Mouse (Mus musculus) intestine, embryonic 15.5 days (tissue): Measurements from ENCODE around the gene Duox1. TPM values are rescaled to one million over a fixed set of nuclear protein-coding genes. Genes with fewer than 3 reads are reported as not detected.
A peak's percentile ranks its signal among the peaks of the same experiment; 100 is the strongest.

Source experiments
- ATAC-seq: fragments of 200-750 bp; cut with Nextera tagmentation; 2 replicates; pipeline ENCODE4 v1.8.0; 2017; ENCODE audit warnings: moderate TSS enrichment, moderate library complexity
- H3K27ac ChIP-seq: fragments of 300-500 bp; sonication (generic); 2 replicates; pipeline ENCODE4 v1.5.1; 2015; ENCODE audit warnings: mild to moderate bottlenecking, inconsistent platforms
- H3K27me3 ChIP-seq: fragments of 300-500 bp; sonication (generic); replicated peaks from 2 replicates; pipeline ENCODE4 v1.6.1; 2015; ENCODE audit warnings: inconsistent platforms
- H3K36me3 ChIP-seq: fragments of 300-500 bp; sonication (generic); 2 replicates; pipeline ENCODE4 v1.6.1; 2015; ENCODE audit warnings: inconsistent platforms
- H3K4me1 ChIP-seq: fragments of 300-500 bp; sonication (generic); replicated peaks from 2 replicates; pipeline ENCODE4 v1.6.1; 2015; ENCODE audit warnings: inconsistent platforms
- H3K4me2 ChIP-seq: fragments of 300-500 bp; sonication (generic); replicated peaks from 2 replicates; pipeline ENCODE4 v1.6.1; 2015; ENCODE audit warnings: mild to moderate bottlenecking, inconsistent platforms
- H3K4me3 ChIP-seq: fragments of 300-500 bp; sonication (generic); replicated peaks from 2 replicates; pipeline ENCODE4 v1.5.1; 2015; ENCODE audit warnings: inconsistent platforms
- H3K9ac ChIP-seq: fragments of 300-500 bp; sonication (generic); 2 replicates; pipeline ENCODE4 v1.6.1; 2015; ENCODE audit warnings: inconsistent platforms
- H3K9me3 ChIP-seq: fragments of 300-500 bp; sonication (generic); 2 replicates; pipeline ENCODE4 v1.6.1; 2016; ENCODE audit warnings: inconsistent platforms
- WGBS: fragments of 180-500 bp; shearing (Covaris S2); methylation state at CpG from one replicate; pipeline ENCODE4 v1.1.7; 2015; 5-methylcytosine and 5-hydroxymethylcytosine counted together
- polyA plus RNA-seq: library from polyadenylated mRNA; unstranded; fragments of >200 nt; fragmentation: Nextera tagmentation; extraction: Ambion mirVana; gene quantifications from 2 replicates; pipeline ENCODE4 v1.2.1, GENCODE M21; 2015

Duox1 gene
- 0.03 and 0.08 TPM in 2 replicates for polyA plus RNA-seq

GRCm38 (mm10) chr2:122315372-122315771 is at the start of gene Duox1:
Duox1 (plus strand) TSS chr2:122315672.
- no peaks in the 10 kb centered on the region for H3K9me3 ChIP-seq
- ATAC-seq = no peak
- no peak within 1 kb of the TSS for H3K4me2 ChIP-seq
- H3K27ac ChIP-seq = no peak within 1 kb of the TSS
- H3K4me1 ChIP-seq = peaks cover 11% of the 10 kb centered on the region
- no peak within 1 kb of the TSS for H3K9ac ChIP-seq
- WGBS = 90% methylated on average over 7 of the region's 7 CpGs
- no peak within 1 kb of the TSS for H3K4me3 ChIP-seq
- peaks cover 36% of the 10 kb centered on the region for H3K27me3 ChIP-seq
- H3K36me3 ChIP-seq = no peaks in the 10 kb centered on the region

DNA sequence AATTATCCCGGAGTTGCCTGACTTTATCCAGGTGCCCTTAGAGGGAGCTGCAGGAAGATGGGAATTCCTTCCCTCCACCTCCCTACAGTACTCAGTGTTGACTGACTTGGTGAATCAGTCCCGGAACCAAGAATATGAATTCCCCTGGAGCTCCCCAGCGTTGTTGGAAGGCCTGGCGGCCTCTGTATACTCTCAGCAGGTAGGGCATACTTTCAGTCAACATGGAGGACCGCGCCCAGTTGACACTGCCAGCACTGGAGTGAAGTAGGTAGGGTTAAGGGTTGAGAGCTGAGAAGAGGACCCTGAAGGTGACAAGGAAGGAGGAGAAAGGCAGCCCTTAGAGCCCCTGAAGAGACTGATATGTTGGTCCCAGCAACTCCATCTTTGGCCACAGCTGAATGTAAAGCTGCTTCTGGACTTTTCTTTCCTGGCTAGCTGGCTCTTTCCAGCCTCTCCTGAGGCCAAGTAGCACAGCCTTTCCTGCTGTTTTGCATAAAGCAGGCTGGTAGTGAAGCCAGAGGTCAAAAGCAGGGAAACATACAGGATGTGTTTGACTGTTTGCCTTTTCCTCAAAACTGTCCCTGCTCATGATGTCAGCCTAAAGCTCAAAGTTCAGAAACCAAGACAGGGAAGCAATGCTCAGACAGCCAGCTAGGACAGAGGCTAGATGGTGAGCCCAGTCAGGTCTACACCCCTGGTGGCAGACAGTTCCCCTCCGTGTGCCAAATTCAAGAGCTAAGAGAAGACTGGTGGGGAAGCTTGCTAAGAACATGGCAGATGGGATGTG is 48.9 kb upstream of the Duox1 start:
- no peak overlapping the region for H3K4me3 ChIP-seq
- H3K36me3 ChIP-seq = no peaks in the 10 kb centered on the region
- ATAC-seq = peak; percentile 73
- no peak overlapping the region for H3K27ac ChIP-seq
- no peaks in the 10 kb centered on the region for H3K9me3 ChIP-seq
- H3K4me1 ChIP-seq = 0 out of 2 replicates have a peak, but pooled peaks cover 5% of the 10 kb centered on the region
- H3K9ac ChIP-seq = no peak overlapping the region
- no peaks in the 10 kb centered on the region for H3K27me3 ChIP-seq
- WGBS = 82% methylated on average over 7 of the region's 7 CpGs
- H3K4me2 ChIP-seq = no peak overlapping the region

GRCm38 (mm10) chr2:122278769-122279168 is 36.7 kb upstream of the Duox1 start:
- Histone ChIP-seq H3K27ac (no peak overlapping the region), H3K4me2 (no peak overlapping the region), H3K36me3 (no peaks in the 10 kb centered on the region), H3K9ac (no peak overlapping the region), H3K4me3 (no peak overlapping the region), H3K27me3 (no peaks in the 10 kb centered on the region), H3K9me3 (no peaks in the 10 kb centered on the region), H3K4me1 (no peaks in the 10 kb centered on the region)
- peak; percentile 31; the same call in 1 of the 2 replicates for ATAC-seq
- WGBS = 70% methylated on average over 3 of the region's 3 CpGs

DNA sequence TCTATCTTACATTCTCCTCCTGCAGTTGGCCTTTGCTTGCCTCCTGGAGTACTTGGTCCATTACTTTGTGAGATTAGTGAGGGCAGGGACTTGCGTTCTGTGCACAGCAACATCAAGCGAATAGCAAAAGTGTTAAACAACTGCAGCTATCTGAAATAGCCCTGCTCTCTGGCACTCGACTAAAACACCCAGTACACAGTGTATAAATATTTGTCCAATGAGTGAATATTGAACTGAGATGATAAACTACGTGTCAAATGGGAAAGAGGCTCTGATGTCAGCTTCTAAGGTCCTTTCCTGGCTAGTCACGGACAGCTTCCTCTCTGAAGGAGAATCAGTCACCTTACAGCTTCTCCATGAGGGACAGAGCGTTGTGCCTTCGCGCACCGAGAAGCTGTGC is 31.4 kb upstream of the Duox1 start:
- Histone ChIP-seq H3K9ac (no peak overlapping the region), H3K4me1 (no peaks in the 10 kb centered on the region), H3K4me3 (no peak overlapping the region), H3K4me2 (no peak overlapping the region), H3K27ac (no peak overlapping the region), H3K27me3 (no peaks in the 10 kb centered on the region), H3K9me3 (no peaks in the 10 kb centered on the region), H3K36me3 (no peaks in the 10 kb centered on the region)
- no peak for ATAC-seq
- WGBS = 66% methylated on average over 9 of the region's 9 CpGs

GRCm38 (mm10) chr2:122286137-122286536 is 29.3 kb upstream of the Duox1 start:
- no peak overlapping the region for H3K4me2 ChIP-seq
- H3K27me3 ChIP-seq = no peaks in the 10 kb centered on the region
- H3K9ac ChIP-seq = no peak overlapping the region
- 41% methylated on average over 7 of the region's 7 CpGs for WGBS
- H3K4me3 ChIP-seq = no peak overlapping the region
- H3K9me3 ChIP-seq = no peaks in the 10 kb centered on the region
- ATAC-seq = no peak
- H3K36me3 ChIP-seq = no peaks in the 10 kb centered on the region
- no peak overlapping the region for H3K27ac ChIP-seq
- H3K4me1 ChIP-seq = no peaks in the 10 kb centered on the region

DNA sequence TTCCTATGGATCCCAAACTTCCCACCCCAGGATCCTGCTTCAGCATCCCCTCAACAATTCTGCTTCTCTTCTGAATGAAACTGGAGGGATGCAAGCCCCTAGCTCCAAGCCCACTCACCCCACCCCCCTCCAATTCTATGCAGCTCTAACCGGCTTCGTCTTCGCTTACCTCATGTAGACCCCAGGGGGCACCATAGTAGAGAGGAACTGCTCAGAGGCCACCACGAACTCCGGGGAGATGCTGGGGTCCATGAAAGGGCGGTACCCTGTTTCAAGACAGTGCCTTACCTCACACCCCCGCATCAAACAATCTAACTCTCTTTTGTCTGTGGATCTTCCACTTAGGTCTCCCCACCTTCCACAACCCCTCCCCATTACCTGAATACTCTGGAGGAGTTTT is 20.6 kb upstream of the Duox1 start:
- no peak overlapping the region for H3K4me3 ChIP-seq
- H3K9me3 ChIP-seq = no peaks in the 10 kb centered on the region
- no peak overlapping the region for H3K27ac ChIP-seq
- 2% methylated on average over 7 of the region's 7 CpGs for WGBS
- H3K27me3 ChIP-seq = peaks cover 61% of the 10 kb centered on the region
- H3K36me3 ChIP-seq = no peaks in the 10 kb centered on the region
- ATAC-seq = no peak
- H3K4me1 ChIP-seq = peaks cover 22% of the 10 kb centered on the region
- H3K9ac ChIP-seq = no peak overlapping the region
- H3K4me2 ChIP-seq = no peak overlapping the region

DNA sequence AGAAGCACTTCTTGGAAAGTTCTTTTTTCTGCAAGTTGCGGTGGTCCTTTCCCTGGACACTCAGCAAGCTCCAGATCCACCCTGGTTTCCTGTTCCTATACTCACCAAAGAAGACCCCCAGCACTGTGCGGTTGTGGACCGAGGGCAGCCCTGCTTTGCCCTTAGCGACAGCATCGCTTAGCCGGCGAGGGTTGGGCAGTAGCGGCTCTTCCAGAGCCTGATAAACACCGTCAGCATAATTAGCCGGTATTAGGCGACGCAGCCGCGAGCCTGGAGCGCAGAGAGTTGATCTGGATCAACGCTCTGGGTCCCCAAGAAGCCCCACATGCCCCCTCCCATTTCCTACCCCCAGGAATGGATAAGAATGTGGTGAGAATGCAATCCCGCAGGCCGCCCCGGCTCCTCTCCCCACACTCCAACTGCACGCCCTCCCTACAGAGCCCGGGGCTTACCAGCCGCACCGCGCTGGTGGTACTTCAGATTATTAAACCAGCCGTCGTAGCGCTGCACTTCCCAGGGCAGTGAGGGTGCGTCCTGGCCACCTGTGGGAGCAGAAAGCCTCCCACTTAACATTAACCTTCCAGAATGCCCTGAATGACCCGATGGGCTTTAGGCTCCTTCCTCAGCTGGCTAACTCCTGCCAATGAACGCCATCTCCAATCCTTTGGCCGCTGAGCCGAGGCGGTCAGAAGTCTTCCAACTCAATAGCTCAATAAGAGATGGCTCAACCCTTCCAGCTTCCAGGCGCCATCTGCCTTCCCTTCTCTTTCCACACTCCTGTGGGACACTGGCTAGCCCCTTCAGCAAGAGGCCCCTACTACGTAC is 18.0 kb upstream of the Duox1 start:
- no peak for ATAC-seq
- peak overlapping the region; percentile 34 for H3K4me2 ChIP-seq
- peaks cover 39% of the 10 kb centered on the region for H3K4me1 ChIP-seq
- 2% methylated on average over 35 of the region's 35 CpGs for WGBS
- H3K27me3 ChIP-seq = peaks cover 87% of the 10 kb centered on the region
- H3K9me3 ChIP-seq = no peaks in the 10 kb centered on the region
- no peak overlapping the region for H3K27ac ChIP-seq
- no peak overlapping the region for H3K9ac ChIP-seq
- no peaks in the 10 kb centered on the region for H3K36me3 ChIP-seq
- peak overlapping the region; percentile 18; the same call in 1 of the 2 replicates for H3K4me3 ChIP-seq

DNA sequence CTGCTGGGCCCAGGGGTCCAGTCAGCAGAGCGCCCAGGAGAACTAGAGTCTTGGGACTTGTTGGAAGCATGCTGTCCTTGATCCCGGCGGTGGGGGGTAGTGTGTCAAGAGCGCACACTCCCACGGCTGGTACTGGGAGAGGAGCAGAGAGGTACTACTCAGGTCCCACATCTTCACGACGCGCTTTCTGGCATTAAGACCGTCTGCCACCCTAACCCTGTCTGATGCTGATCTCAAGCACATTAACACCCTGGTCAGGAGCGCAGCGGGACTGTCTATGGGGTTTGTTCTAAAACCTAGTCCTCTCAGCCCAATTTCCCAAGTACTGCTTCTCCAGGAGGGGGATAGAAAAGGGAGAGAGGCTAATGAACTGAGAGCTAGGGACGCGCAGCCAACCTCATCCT is 17.4 kb upstream of the Duox1 start, which contains the start of gene Duox2:
Duox2 (minus strand) TSS at position 354 of the 404 bp plus-strand sequence.
- no peak within 1 kb of the TSS for H3K27ac ChIP-seq
- peaks cover 39% of the 10 kb centered on the region for H3K4me1 ChIP-seq
- ATAC-seq = no peak
- H3K9me3 ChIP-seq = no peaks in the 10 kb centered on the region
- no peak within 1 kb of the TSS for H3K9ac ChIP-seq
- H3K27me3 ChIP-seq = peaks cover 87% of the 10 kb centered on the region
- H3K4me2 ChIP-seq = peak within 1 kb of the TSS; percentile 67
- H3K4me3 ChIP-seq = peak within 1 kb of the TSS; percentile 29
- 2% methylated on average over 13 of the region's 13 CpGs for WGBS
- no peaks in the 10 kb centered on the region for H3K36me3 ChIP-seq

DNA sequence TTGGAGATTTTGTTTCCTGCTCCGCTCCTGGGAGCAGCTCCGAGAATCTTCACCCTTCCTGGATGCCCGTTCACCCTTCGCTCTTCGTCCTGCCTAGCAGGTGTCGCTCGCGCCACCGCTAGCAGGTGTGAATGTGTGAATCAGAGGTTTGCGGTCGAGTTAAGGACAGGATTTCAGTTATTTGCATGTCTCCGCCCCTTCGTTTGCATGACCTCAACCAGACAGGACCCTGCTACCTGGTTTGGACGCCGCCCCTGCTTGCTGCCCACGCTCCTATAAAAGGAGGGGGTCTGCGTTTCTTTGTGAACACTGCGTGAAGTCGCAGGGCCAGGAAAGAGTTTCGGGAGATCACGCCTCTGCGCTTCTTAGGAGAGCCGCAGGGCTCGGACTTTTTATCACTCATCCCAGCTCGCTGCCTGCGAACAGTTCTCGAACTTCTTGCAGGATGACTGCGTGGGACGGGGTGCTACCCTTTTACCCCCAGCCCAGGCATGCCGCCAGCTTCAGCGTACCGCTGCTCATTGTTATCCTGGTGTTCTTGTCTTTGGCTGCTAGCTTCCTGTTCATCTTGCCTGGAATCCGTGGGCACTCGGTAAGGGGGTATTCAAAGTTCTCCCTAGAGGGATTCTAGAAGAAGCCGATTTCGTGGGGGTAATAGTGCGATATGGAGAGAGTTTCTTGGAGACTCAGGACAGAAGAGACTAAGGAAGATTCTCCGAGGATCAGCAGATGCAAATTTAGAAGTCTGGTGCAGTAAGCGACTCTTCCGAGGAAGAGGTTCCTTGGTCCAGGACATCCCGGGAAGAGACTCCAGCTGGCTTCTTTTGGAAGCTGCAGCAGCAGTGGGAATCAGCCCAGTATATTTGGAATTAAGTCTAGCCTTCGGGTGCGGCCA is 16.6 kb upstream of the Duox1 start, which contains the start of gene Duoxa2:
Duoxa2 (plus strand) TSS at position 305 of the 895 bp plus-strand sequence.
- peak within 1 kb of the TSS; percentile 29 for H3K4me3 ChIP-seq
- H3K4me1 ChIP-seq = peaks cover 39% of the 10 kb centered on the region
- 0 out of 2 replicates have a peak, but pooled peaks have one; percentile 15 for ATAC-seq
- peak within 1 kb of the TSS; percentile 67 for H3K4me2 ChIP-seq
- H3K9ac ChIP-seq = no peak within 1 kb of the TSS
- no peaks in the 10 kb centered on the region for H3K36me3 ChIP-seq
- H3K27ac ChIP-seq = no peak within 1 kb of the TSS
- WGBS = 2% methylated on average over 43 of the region's 43 CpGs
- peaks cover 80% of the 10 kb centered on the region for H3K27me3 ChIP-seq
- H3K9me3 ChIP-seq = no peaks in the 10 kb centered on the region

DNA sequence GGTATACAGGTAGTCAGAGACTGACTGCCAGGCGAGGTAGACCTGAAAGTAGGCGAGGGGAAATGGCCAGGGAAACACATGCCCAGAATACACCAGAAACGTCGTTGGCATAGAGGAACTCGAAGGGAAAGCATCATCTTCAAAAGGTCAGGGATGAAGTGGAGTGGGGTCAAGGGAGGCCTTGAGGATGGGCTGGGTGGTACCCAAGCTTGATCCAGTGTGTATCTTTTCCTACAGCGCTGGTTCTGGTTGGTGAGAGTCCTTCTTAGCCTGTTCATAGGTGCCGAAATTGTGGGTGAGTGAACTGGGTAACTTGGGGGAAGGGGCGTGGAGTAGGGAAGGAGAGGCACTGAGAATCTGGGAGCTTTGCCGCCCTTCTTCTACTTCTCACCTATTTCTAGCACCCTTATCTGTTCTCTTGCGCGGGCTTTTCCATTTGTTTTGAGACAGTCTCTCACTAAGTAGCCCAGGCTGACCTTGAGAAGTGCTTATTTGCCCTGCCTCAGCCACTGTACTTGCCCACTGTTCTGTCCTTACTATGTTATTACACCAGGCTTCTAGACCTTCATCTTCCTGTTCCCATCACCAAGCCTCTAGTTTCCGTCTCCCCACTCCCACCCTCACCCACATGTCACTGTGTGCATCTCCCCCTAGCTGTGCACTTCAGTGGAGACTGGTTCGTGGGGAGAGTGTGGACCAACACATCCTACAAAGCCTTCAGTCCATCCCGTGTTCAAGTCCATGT is 15.4 kb upstream of the Duox1 start:
- H3K27ac ChIP-seq = no peak overlapping the region
- no peak overlapping the region for H3K4me3 ChIP-seq
- no peak for ATAC-seq
- 19% methylated on average over 14 of the region's 14 CpGs for WGBS
- peaks cover 77% of the 10 kb centered on the region for H3K27me3 ChIP-seq
- H3K4me1 ChIP-seq = peaks cover 39% of the 10 kb centered on the region
- H3K36me3 ChIP-seq = no peaks in the 10 kb centered on the region
- 0 out of 2 replicates have a peak overlapping the region, but pooled peaks have one; percentile 87 for H3K4me2 ChIP-seq
- no peaks in the 10 kb centered on the region for H3K9me3 ChIP-seq
- no peak overlapping the region for H3K9ac ChIP-seq

DNA sequence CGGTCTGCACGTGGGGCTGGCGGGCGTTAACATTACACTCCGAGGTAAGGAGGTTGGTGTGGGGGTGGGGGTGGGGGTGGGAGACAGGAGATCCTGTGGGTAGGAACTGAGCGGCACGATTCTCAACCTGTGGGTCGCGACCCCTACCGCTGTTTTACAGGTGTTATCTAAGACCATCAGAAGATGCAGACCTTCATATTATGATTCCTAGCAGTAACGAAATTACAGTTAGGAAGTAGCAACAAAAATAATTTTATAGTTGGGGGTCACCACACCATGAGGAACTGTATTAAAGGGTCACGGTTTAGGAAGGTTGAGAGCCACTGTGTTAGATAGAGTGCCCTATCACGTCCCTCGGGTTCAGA is 14.8 kb upstream of the Duox1 start:
- no peaks in the 10 kb centered on the region for H3K9me3 ChIP-seq
- H3K27ac ChIP-seq = no peak overlapping the region
- peak overlapping the region; percentile 40 for H3K4me3 ChIP-seq
- peaks cover 39% of the 10 kb centered on the region for H3K4me1 ChIP-seq
- no peak for ATAC-seq
- WGBS = 5% methylated on average over 14 of the region's 14 CpGs
- H3K4me2 ChIP-seq = peak overlapping the region; percentile 87
- peaks cover 76% of the 10 kb centered on the region for H3K27me3 ChIP-seq
- H3K36me3 ChIP-seq = no peaks in the 10 kb centered on the region
- H3K9ac ChIP-seq = no peak overlapping the region
